Mouse (Mus musculus): ENCODE results near the gene Prkar1b. TPM values are rescaled to one million over a fixed set of nuclear protein-coding genes. Genes with fewer than 3 reads are reported as not detected.
A peak's percentile ranks its signal among the peaks of the same experiment; 100 is the strongest.

Prkar1b gene
- polyA plus RNA-seq, 1 experiment from 2014 or later = 8.3 TPM

GRCm38 (mm10) chr5:139115507-139115906, 34.3 kb downstream of the Prkar1b start:
- Histone ChIP-seq H3K27ac (no peak overlapping the region), H3K9me3 (no peaks in the 10 kb centered on the region), H3K4me1 (peaks cover 12% of the 10 kb centered on the region), H3K4me3 (no peak overlapping the region), H3K27me3 (ENCODE audit: insufficient read depth, poor library complexity, severe bottlenecking) (no peaks in the 10 kb centered on the region; the same call in 1 of the 2 replicates), H3K36me3 (no peaks in the 10 kb centered on the region)
- DNase-seq (ENCODE audit: low spot score) = no peak
- 87% methylated on average over 7 of the region's 7 CpGs for WGBS

- 84% methylated on average over 4 of the region's 4 CpGs for WGBS
- Histone ChIP-seq H3K4me3 (no peak overlapping the region), H3K27ac (no peak overlapping the region), H3K27me3 (ENCODE audit: insufficient read depth, poor library complexity, severe bottlenecking) (no peaks in the 10 kb centered on the region; the same call in 1 of the 2 replicates), H3K36me3 (no peaks in the 10 kb centered on the region), H3K4me1 (peaks cover 12% of the 10 kb centered on the region), H3K9me3 (no peaks in the 10 kb centered on the region)
- no peak for DNase-seq (ENCODE audit: low spot score)
These were observed 34.9 kb downstream of the Prkar1b start for GRCm38 (mm10) chr5:139114876-139115275.

GRCm38 (mm10) chr5:139112418-139112817, 37.4 kb downstream of the Prkar1b start:
- no peak for DNase-seq (ENCODE audit: low spot score)
- Histone ChIP-seq H3K36me3 (no peaks in the 10 kb centered on the region), H3K27me3 (ENCODE audit: insufficient read depth, poor library complexity, severe bottlenecking) (peaks cover 1% of the 10 kb centered on the region), H3K4me3 (no peak overlapping the region), H3K27ac (no peak overlapping the region), H3K9me3 (no peaks in the 10 kb centered on the region), H3K4me1 (no peaks in the 10 kb centered on the region)
- WGBS = 73% methylated on average over 9 of the region's 9 CpGs

GRCm38 (mm10) chr5:139111991-139112390, 37.8 kb downstream of the Prkar1b start:
- no peaks in the 10 kb centered on the region for H3K36me3 ChIP-seq
- 81% methylated on average over 9 of the region's 9 CpGs for WGBS
- peaks cover 3% of the 10 kb centered on the region for H3K27me3 ChIP-seq (ENCODE audit: insufficient read depth, poor library complexity, severe bottlenecking)

GRCm38 (mm10) chr5:139110140-139110855, 39.5 kb downstream of the Prkar1b start:
- H3K4me3 ChIP-seq = no peak overlapping the region
- H3K4me1 ChIP-seq = no peaks in the 10 kb centered on the region
- DNase-seq (ENCODE audit: low spot score) = no peak
- no peaks in the 10 kb centered on the region for H3K9me3 ChIP-seq
- peaks cover 3% of the 10 kb centered on the region for H3K27me3 ChIP-seq (ENCODE audit: insufficient read depth, poor library complexity, severe bottlenecking)
- no peak overlapping the region for H3K27ac ChIP-seq
- H3K36me3 ChIP-seq = no peaks in the 10 kb centered on the region
- 82% methylated on average over 2 of the region's 2 CpGs for WGBS

More at GRCm38 (mm10) chr5:139111991-139112390, 37.8 kb downstream of the Prkar1b start:
- Histone ChIP-seq H3K9me3 (no peaks in the 10 kb centered on the region), H3K4me3 (no peak overlapping the region), H3K4me1 (no peaks in the 10 kb centered on the region), H3K27ac (no peak overlapping the region)
- DNase-seq (ENCODE audit: low spot score) = no peak

GRCm38 (mm10) chr5:139107815-139108214, 42.0 kb downstream of the Prkar1b start:
- H3K4me3 ChIP-seq = no peak overlapping the region
- H3K27me3 ChIP-seq (ENCODE audit: insufficient read depth, poor library complexity, severe bottlenecking) = peaks cover 3% of the 10 kb centered on the region
- no peaks in the 10 kb centered on the region for H3K4me1 ChIP-seq
- no peak for DNase-seq (ENCODE audit: low spot score)
- no peaks in the 10 kb centered on the region for H3K36me3 ChIP-seq
- H3K9me3 ChIP-seq = no peaks in the 10 kb centered on the region
- WGBS = 80% methylated on average over 9 of the region's 9 CpGs
- H3K27ac ChIP-seq = no peak overlapping the region

GRCm38 (mm10) chr5:139101783-139102182, 48.0 kb downstream of the Prkar1b start:
- Histone ChIP-seq H3K27ac (0 out of 2 replicates have a peak overlapping the region, but pooled peaks have one; percentile 24), H3K36me3 (no peaks in the 10 kb centered on the region), H3K9me3 (no peaks in the 10 kb centered on the region), H3K27me3 (ENCODE audit: insufficient read depth, poor library complexity, severe bottlenecking) (0 out of 2 replicates have a peak, but pooled peaks cover 4% of the 10 kb centered on the region), H3K4me3 (no peak overlapping the region), H3K4me1 (peaks cover 16% of the 10 kb centered on the region)
- no peak for DNase-seq (ENCODE audit: low spot score)
- WGBS = 59% methylated on average over 6 of the region's 6 CpGs

- DNase-seq (ENCODE audit: low spot score) = no peak
- no peak overlapping the region for H3K4me3 ChIP-seq
- peaks cover 16% of the 10 kb centered on the region for H3K4me1 ChIP-seq
- WGBS = 20% methylated on average over 12 of the region's 12 CpGs
- 0 out of 2 replicates have a peak, but pooled peaks cover 4% of the 10 kb centered on the region for H3K27me3 ChIP-seq (ENCODE audit: insufficient read depth, poor library complexity, severe bottlenecking)
- H3K27ac ChIP-seq = no peak overlapping the region
- H3K36me3 ChIP-seq = no peaks in the 10 kb centered on the region
- no peaks in the 10 kb centered on the region for H3K9me3 ChIP-seq
These were observed 50.5 kb downstream of the Prkar1b start for GRCm38 (mm10) chr5:139098991-139099972.

- WGBS = 79% methylated on average over 8 of the region's 8 CpGs
- Histone ChIP-seq H3K4me1 (peaks cover 12% of the 10 kb centered on the region), H3K27me3 (ENCODE audit: insufficient read depth, poor library complexity, severe bottlenecking) (no peaks in the 10 kb centered on the region), H3K9me3 (no peaks in the 10 kb centered on the region), H3K4me3 (no peak overlapping the region), H3K27ac (no peak overlapping the region), H3K36me3 (no peaks in the 10 kb centered on the region)
- no peak for DNase-seq (ENCODE audit: low spot score)
These were observed 54.3 kb downstream of the Prkar1b start for GRCm38 (mm10) chr5:139095297-139096110.

- Histone ChIP-seq H3K27ac (no peak overlapping the region), H3K4me1 (no peaks in the 10 kb centered on the region), H3K36me3 (no peaks in the 10 kb centered on the region), H3K4me3 (no peak overlapping the region), H3K27me3 (ENCODE audit: insufficient read depth, poor library complexity, severe bottlenecking) (no peaks in the 10 kb centered on the region), H3K9me3 (no peaks in the 10 kb centered on the region)
- 67% methylated on average over 4 of the region's 4 CpGs for WGBS
- DNase-seq (ENCODE audit: low spot score) = no peak
These were observed 56.3 kb downstream of the Prkar1b start for GRCm38 (mm10) chr5:139093534-139093933.

GRCm38 (mm10) chr5:139091713-139092112, 58.1 kb downstream of the Prkar1b start:
- no peaks in the 10 kb centered on the region for H3K27me3 ChIP-seq (ENCODE audit: insufficient read depth, poor library complexity, severe bottlenecking)
- no peaks in the 10 kb centered on the region for H3K9me3 ChIP-seq
- WGBS = 95% methylated on average over 3 of the region's 3 CpGs
- H3K27ac ChIP-seq = no peak overlapping the region
- no peak for DNase-seq (ENCODE audit: low spot score)
- no peak overlapping the region for H3K4me3 ChIP-seq
- no peaks in the 10 kb centered on the region for H3K36me3 ChIP-seq
- H3K4me1 ChIP-seq = peaks cover 8% of the 10 kb centered on the region

- H3K4me3 ChIP-seq = no peak overlapping the region
- no peaks in the 10 kb centered on the region for H3K9me3 ChIP-seq
- H3K36me3 ChIP-seq = no peaks in the 10 kb centered on the region
- peaks cover 11% of the 10 kb centered on the region for H3K4me1 ChIP-seq
- no peak for DNase-seq (ENCODE audit: low spot score)
- no peaks in the 10 kb centered on the region for H3K27me3 ChIP-seq (ENCODE audit: insufficient read depth, poor library complexity, severe bottlenecking)
- H3K27ac ChIP-seq = no peak overlapping the region
- WGBS = 67% methylated on average over 1 of the region's 1 CpGs
These were observed 59.6 kb downstream of the Prkar1b start for GRCm38 (mm10) chr5:139090162-139090561.
